Mouse (Mus musculus): ENCODE measurements around the gene Greb1. TPM values are rescaled to one million over a fixed set of nuclear protein-coding genes. Genes with fewer than 3 reads are reported as not detected.

Greb1 gene
- total and polyA plus RNA-seq, 3 experiments: not detected

DNA sequence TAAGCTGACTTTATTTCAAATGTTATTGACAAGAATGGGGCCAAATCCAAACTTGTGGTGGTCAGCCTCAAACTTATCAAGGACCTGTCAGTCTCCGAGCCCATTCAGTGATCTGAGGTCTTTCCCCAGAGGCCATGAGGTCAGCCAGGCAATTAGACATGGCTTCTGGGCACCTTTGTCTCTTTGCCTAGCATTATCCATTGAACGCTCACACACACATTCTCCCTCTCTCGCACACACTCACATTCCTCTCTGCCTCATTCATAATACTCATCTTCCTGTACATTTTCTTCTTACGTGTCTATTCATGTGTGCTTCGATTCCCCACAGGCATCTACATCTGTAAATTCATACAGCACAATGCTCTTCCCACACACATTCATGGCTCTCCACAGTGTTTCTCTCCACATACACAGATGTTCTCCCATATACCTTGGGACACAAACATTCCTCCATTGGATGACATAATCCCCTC lies 3.3 kb upstream of the Greb1 start:
- H3K4me1 ChIP-seq (ENCODE audit: control insufficient read depth in 1 of 2, insufficient read depth in 2 of 2, low read length in 2 of 2): no peaks in the 10 kb centered on the region
- no peaks in the 10 kb centered on the region for H3K79me2 ChIP-seq (ENCODE audit: control insufficient read depth, insufficient read depth, low read length, poor library complexity)
- no peak for TF ChIP-seq POLR2A (IDR thresholded peaks at IDR 0.05; ENCODE audit: control insufficient read depth in 1 of 2, insufficient read depth in 1 of 2, low read depth in 1 of 2, low read length in 2 of 2, poor library complexity in 1 of 2)
- no peak for TF ChIP-seq CHD2 (IDR thresholded peaks at IDR 0.05; ENCODE audit: low read length)
- no peak for TF ChIP-seq POLR2AphosphoS5 (IDR thresholded peaks at IDR 0.05; ENCODE audit: borderline replicate concordance, low read depth, low read length)
- TF ChIP-seq ZNF384 (IDR thresholded peaks at IDR 0.05; ENCODE audit: low read depth, low read length): no peak
- no peak for TF ChIP-seq MXI1 (IDR thresholded peaks at IDR 0.05; ENCODE audit: low read depth, low read length)
- no peak for DNase-seq (ENCODE audit: low read depth, low spot score)
- H3K27ac ChIP-seq (ENCODE audit: control insufficient read depth, low read depth, low read length): no peak overlapping the region
- H3K9me3 ChIP-seq (replicated peaks; ENCODE audit: insufficient read depth, low read length): no peaks in the 10 kb centered on the region
- no peak overlapping the region for H3K9ac ChIP-seq (ENCODE audit: control insufficient read depth, low read depth, low read length, poor library complexity, severe bottlenecking)
- H3K27me3 ChIP-seq (ENCODE audit: control insufficient read depth in 1 of 2, insufficient read depth in 2 of 2, low read length in 2 of 2): peaks cover 0 to 2% of the 10 kb centered on the region in 2 experiments; a peak in 2 of 4 replicates
- H3K4me3 ChIP-seq (ENCODE audit: control insufficient read depth in 1 of 2, insufficient read depth in 1 of 2, low read depth in 2 of 2, low read length in 2 of 2): no peak overlapping the region
- no peaks in the 10 kb centered on the region for H3K36me3 ChIP-seq (ENCODE audit: control insufficient read depth in 1 of 2, insufficient read depth in 2 of 2, low read length in 2 of 2)

DNA sequence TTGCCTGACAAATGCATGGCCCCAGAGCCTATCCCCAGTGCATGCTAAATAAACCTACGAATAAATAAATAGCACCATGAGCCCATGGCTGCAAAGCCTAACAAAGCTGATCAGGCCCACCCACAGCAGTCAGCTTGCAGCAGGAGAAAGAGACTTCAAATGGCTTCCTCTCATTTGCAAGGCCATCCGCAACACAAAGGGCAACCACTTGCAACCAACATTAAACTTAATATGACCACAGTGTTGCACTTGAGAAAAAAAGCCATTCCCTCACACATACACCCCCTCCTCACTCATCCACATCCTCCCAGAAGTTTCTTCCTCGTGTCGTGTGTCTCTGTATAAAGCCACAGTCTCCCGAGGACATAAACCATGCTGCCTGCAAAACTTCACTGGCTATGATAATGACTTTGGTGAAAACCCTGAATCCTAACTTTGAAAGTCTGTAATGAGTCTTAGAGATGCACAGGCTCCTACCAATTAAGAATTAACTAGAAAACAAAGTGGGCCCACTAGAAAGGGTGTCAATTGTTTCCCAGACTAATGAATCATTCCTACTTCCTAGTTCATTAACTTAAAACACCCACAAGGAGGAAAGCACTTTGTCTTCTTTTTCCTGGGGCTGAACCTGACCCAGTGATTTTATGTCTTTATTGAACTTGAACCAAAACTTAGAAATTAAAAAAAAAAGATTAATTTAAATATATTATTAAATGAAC lies 2.7 kb upstream of the Greb1 start:
- Histone ChIP-seq H3K79me2 (ENCODE audit: control insufficient read depth, insufficient read depth, low read length, poor library complexity) (no peaks in the 10 kb centered on the region), H3K36me3 (ENCODE audit: control insufficient read depth in 1 of 2, insufficient read depth in 2 of 2, low read length in 2 of 2) (no peaks in the 10 kb centered on the region), H3K27me3 (ENCODE audit: control insufficient read depth in 1 of 2, insufficient read depth in 2 of 2, low read length in 2 of 2) (peaks cover 0 to 2% of the 10 kb centered on the region in 2 experiments; a peak in 3 of 4 replicates), H3K4me3 (ENCODE audit: control insufficient read depth in 1 of 2, insufficient read depth in 1 of 2, low read depth in 2 of 2, low read length in 2 of 2) (no peak overlapping the region), H3K27ac (ENCODE audit: control insufficient read depth, low read depth, low read length) (no peak overlapping the region), H3K4me1 (ENCODE audit: control insufficient read depth in 1 of 2, insufficient read depth in 2 of 2, low read length in 2 of 2) (no peaks in the 10 kb centered on the region), H3K9ac (ENCODE audit: control insufficient read depth, low read depth, low read length, poor library complexity, severe bottlenecking) (no peak overlapping the region), H3K9me3 (replicated peaks; ENCODE audit: insufficient read depth, low read length) (no peaks in the 10 kb centered on the region)
- no peak for DNase-seq (ENCODE audit: low read depth, low spot score)
- no peak for TF ChIP-seq TCF12 (IDR thresholded peaks at IDR 0.05; ENCODE audit: low read depth, low read length)
- no peak for TF ChIP-seq MYC (IDR thresholded peaks at IDR 0.05; ENCODE audit: low read depth, low read length)
- no peak for TF ChIP-seq CHD2 (IDR thresholded peaks at IDR 0.05; ENCODE audit: low read length)
- TF ChIP-seq RCOR1 (IDR thresholded peaks at IDR 0.05; ENCODE audit: low read depth, low read length): no peak
- TF ChIP-seq EP300 (IDR thresholded peaks at IDR 0.05; ENCODE audit: low read depth in 1 of 2, low read length in 2 of 2): no peak

DNA sequence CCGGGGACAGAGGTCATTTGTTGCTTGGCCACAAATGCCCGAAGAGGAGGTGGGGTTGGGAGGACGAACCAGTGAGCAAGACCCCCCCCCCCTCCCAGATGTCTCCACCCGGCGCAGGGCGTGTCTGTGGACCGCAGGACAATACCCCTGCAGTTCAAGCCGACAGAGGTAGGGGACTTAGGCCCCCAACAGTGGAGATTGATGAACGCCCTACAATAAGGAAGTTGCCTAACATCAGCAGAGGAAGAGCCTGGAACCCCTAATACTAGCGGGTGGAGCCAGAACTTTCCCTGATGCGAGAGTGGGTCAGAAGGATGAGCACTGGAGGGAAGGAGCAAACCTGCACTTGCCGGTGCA lies 251 bp upstream of the Greb1 start:
- Histone ChIP-seq H3K4me3 (ENCODE audit: control insufficient read depth in 1 of 2, insufficient read depth in 1 of 2, low read depth in 2 of 2, low read length in 2 of 2) (no peak overlapping the region), H3K27ac (ENCODE audit: control insufficient read depth, low read depth, low read length) (no peak overlapping the region), H3K4me1 (ENCODE audit: control insufficient read depth in 1 of 2, insufficient read depth in 2 of 2, low read length in 2 of 2) (no peaks in the 10 kb centered on the region), H3K79me2 (ENCODE audit: control insufficient read depth, insufficient read depth, low read length, poor library complexity) (no peaks in the 10 kb centered on the region), H3K9me3 (replicated peaks; ENCODE audit: insufficient read depth, low read length) (no peaks in the 10 kb centered on the region), H3K27me3 (ENCODE audit: control insufficient read depth in 1 of 2, insufficient read depth in 2 of 2, low read length in 2 of 2) (peaks cover 1 to 4% of the 10 kb centered on the region in 2 experiments; a peak in 3 of 4 replicates), H3K9ac (ENCODE audit: control insufficient read depth, low read depth, low read length, poor library complexity, severe bottlenecking) (no peak overlapping the region), H3K36me3 (ENCODE audit: control insufficient read depth in 1 of 2, insufficient read depth in 2 of 2, low read length in 2 of 2) (no peaks in the 10 kb centered on the region)
- no peak for TF ChIP-seq BHLHE40 (IDR thresholded peaks at IDR 0.05; ENCODE audit: borderline replicate concordance, low read depth, low read length)
- no peak for TF ChIP-seq ELF1 (IDR thresholded peaks at IDR 0.05; ENCODE audit: low read depth, low read length)
- DNase-seq (ENCODE audit: low read depth, low spot score): no peak
